Mouse (Mus musculus): ENCODE data around the gene Ldoc1. TPM values are rescaled to one million over a fixed set of nuclear protein-coding genes. Genes with fewer than 3 reads are reported as not detected.

The Ldoc1 gene
- polyA plus RNA-seq (2015; fragmentation: Nextera tagmentation; extraction: Ambion mirVana), result 0.60 and 0.61 TPM in 2 replicates

DNA sequence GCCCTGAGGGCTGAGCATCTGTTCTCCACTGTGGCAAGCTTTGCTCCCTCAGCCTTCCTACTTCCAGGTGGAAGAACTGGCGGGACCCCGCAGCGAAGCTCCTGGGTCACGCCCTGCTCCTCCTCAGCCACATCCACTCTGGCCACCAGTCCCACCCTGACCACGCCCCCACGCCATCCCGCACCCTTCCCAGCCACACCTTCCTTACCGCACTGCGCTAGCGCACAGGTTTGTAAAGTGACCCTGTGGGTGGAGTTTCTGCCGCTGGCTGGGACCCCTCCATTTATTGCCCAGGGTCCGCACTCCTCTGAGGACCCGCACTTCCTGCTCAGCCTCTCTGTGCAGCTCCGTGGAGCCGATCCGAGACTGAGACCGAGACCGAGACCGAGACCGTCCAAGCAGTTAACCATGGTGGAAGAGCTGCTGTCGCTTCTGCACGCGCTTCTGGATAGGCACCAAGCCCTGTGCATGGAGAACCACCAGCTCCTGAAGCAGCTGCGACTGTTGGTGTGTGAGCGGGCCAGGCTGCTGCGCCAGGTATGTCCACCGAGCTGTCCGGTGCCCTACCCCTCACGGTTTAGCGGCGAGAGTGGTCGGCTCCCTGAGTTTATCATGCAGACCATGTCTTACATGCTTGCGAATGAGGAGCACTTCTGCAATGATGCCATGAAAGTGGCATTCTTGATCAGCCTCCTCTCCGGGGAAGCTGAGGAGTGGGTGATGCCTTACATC lies at the start of gene Ldoc1:
Ldoc1 (plus strand) TSS at position 196 of the 732 bp plus-strand sequence.
- H3K27me3 ChIP-seq (replicated peaks; ENCODE audit: control insufficient read depth, insufficient read depth, low read length), result no peaks in the 10 kb centered on the region
- peak within 1 kb of the TSS; percentile 29 for H3K4me3 ChIP-seq (ENCODE audit: low read length)
- H3K27ac ChIP-seq (ENCODE audit: low read length), result no peak within 1 kb of the TSS
- peak; percentile 18; the same call in 1 of the 2 replicates for ATAC-seq
- no peaks in the 10 kb centered on the region for H3K9me3 ChIP-seq (ENCODE audit: control insufficient read depth, low read length)
- H3K4me2 ChIP-seq (ENCODE audit: low read depth, low read length), result peak within 1 kb of the TSS; percentile 64
- no peak within 1 kb of the TSS for H3K9ac ChIP-seq (ENCODE audit: low read depth, low read length)
- H3K4me1 ChIP-seq (ENCODE audit: control insufficient read depth, insufficient read depth, low read length), result no peaks in the 10 kb centered on the region
- no peaks in the 10 kb centered on the region for H3K36me3 ChIP-seq (ENCODE audit: control insufficient read depth, insufficient read depth, low read length)
- 37% methylated on average over 34 of the region's 34 CpGs for WGBS

DNA sequence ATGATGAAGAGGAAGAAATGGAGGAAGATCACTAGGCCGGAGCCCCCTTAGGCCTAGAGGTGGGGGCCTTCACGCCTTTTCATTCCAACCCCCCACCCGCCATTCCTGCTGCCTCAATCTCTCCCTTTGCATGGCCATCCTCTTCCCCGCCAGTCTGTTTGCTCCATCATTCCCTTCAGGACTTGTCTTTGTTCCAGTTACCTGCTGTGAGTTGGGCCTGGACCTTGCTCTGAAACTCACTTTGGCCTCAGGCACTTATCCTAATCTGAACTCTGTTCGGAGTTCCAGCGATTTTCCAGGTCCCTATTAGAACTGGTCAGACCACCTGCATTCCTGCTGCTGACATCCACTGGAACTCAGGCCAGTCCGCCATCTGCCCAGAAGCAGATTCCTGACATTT lies 834 bp downstream of the Ldoc1 start:
- H3K9me3 ChIP-seq (ENCODE audit: control insufficient read depth, low read length), result no peaks in the 10 kb centered on the region
- no peaks in the 10 kb centered on the region for H3K27me3 ChIP-seq (replicated peaks; ENCODE audit: control insufficient read depth, insufficient read depth, low read length)
- no peak overlapping the region for H3K9ac ChIP-seq (ENCODE audit: low read depth, low read length)
- no peaks in the 10 kb centered on the region for H3K4me1 ChIP-seq (ENCODE audit: control insufficient read depth, insufficient read depth, low read length)
- no peak for ATAC-seq
- 88% methylated on average over 7 of the region's 7 CpGs for WGBS
- no peak overlapping the region for H3K4me3 ChIP-seq (ENCODE audit: low read length)
- no peak overlapping the region for H3K4me2 ChIP-seq (ENCODE audit: low read depth, low read length)
- H3K27ac ChIP-seq (ENCODE audit: low read length), result no peak overlapping the region
- no peaks in the 10 kb centered on the region for H3K36me3 ChIP-seq (ENCODE audit: control insufficient read depth, insufficient read depth, low read length)

DNA sequence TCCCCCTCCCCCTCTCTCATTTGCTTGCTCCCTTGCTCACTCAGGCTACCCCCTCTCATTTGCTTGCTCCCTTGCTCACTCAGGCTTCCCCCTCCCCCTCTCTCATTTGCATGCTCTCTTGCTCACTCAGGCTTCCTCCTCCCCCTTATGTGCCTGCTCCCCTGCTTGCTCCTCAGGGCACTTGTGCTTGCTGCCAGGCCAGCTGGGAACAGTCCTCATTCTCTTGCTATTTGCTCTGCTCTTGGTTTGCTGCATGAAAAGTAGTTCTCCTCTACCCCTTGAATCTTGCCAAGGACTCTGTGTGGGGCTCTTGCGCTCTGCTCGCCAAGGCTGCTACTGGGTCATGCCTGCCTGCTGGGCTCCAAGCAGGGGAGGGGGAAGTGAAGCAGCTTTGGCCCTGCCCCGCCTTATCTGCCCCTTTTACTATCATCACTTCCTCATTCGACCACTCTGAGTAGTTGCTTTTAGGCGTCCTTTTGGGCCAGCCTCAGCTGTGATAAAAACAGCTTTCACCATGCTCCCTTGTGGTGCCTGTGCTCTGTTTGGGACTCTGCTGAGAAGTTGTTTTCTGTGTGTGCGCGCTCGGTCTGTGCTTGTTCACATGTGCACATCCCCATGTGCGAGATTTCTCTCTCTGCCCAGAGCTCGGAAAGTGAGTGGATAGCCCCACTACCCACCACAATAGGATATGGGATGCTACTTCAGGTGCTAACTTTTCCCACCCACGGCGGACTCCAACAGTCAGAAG lies 13.2 kb downstream of the Ldoc1 start:
- peak; percentile 74 for ATAC-seq
- Histone ChIP-seq H3K4me2 (ENCODE audit: low read depth, low read length) (peak overlapping the region; percentile 42), H3K4me3 (ENCODE audit: low read length) (peak overlapping the region; percentile 16), H3K9me3 (ENCODE audit: control insufficient read depth, low read length) (no peaks in the 10 kb centered on the region), H3K9ac (ENCODE audit: low read depth, low read length) (no peak overlapping the region), H3K27me3 (replicated peaks; ENCODE audit: control insufficient read depth, insufficient read depth, low read length) (no peaks in the 10 kb centered on the region), H3K36me3 (ENCODE audit: control insufficient read depth, insufficient read depth, low read length) (no peaks in the 10 kb centered on the region), H3K27ac (ENCODE audit: low read length) (no peak overlapping the region), H3K4me1 (ENCODE audit: control insufficient read depth, insufficient read depth, low read length) (no peaks in the 10 kb centered on the region)
- WGBS, result 27% methylated on average over 12 of the region's 12 CpGs

- Histone ChIP-seq H3K9ac (ENCODE audit: low read depth, low read length) (no peak overlapping the region), H3K4me3 (ENCODE audit: low read length) (peak overlapping the region; percentile 16), H3K27ac (ENCODE audit: low read length) (no peak overlapping the region), H3K27me3 (replicated peaks; ENCODE audit: control insufficient read depth, insufficient read depth, low read length) (no peaks in the 10 kb centered on the region), H3K4me1 (ENCODE audit: control insufficient read depth, insufficient read depth, low read length) (no peaks in the 10 kb centered on the region), H3K4me2 (ENCODE audit: low read depth, low read length) (peak overlapping the region; percentile 42), H3K36me3 (ENCODE audit: control insufficient read depth, insufficient read depth, low read length) (no peaks in the 10 kb centered on the region), H3K9me3 (ENCODE audit: control insufficient read depth, low read length) (no peaks in the 10 kb centered on the region)
- peak; percentile 81 for ATAC-seq
- 39% methylated on average over 9 of the region's 9 CpGs for WGBS
These were observed 14.0 kb downstream of the Ldoc1 start for GRCm38 (mm10) chrX:61723029-61723980.

DNA sequence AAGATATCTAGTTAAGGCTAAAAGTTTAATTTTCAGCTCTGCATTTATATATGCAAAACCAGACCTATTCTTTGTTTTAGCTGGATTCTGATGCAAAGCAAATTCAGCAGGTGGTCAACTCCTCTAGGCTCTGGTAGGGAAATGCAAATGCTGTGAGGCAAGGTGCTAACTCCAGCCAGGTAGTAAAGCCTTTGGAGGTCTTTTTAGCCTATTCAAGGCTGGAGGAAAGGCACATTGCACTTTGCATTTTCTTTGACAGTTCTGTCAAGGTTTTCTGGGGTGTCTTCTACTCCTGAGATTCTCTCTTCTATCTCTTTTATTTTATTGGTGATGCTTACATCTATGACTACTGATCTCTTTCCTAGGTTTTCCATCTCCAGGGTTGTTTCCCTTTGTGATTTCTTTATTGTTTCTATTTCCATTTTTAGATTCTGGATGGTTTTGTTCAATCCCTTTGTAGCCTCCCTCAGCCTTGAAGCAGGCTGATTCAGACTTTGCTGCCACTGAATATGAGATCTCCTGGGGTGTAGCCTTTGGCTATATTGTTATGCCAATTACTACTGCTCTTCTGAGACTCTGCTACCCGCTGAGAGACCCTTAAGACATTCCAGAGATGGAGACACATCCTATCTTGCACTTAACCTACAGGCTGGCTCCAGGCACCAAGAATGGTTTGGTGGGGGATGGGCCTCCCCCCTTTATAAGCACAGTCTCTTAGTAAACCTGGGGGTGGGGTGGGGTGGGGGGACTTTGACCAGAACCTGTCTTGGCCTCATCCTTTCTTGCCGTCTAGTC lies 18.4 kb downstream of the Ldoc1 start:
- Histone ChIP-seq H3K27me3 (replicated peaks; ENCODE audit: control insufficient read depth, insufficient read depth, low read length) (no peaks in the 10 kb centered on the region), H3K36me3 (ENCODE audit: control insufficient read depth, insufficient read depth, low read length) (no peaks in the 10 kb centered on the region), H3K4me1 (ENCODE audit: control insufficient read depth, insufficient read depth, low read length) (no peaks in the 10 kb centered on the region), H3K9me3 (ENCODE audit: control insufficient read depth, low read length) (no peaks in the 10 kb centered on the region), H3K4me3 (ENCODE audit: low read length) (no peak overlapping the region), H3K27ac (ENCODE audit: low read length) (no peak overlapping the region), H3K4me2 (ENCODE audit: low read depth, low read length) (no peak overlapping the region), H3K9ac (ENCODE audit: low read depth, low read length) (no peak overlapping the region)
- 54% methylated on average over 2 of the region's 2 CpGs for WGBS
- no peak for ATAC-seq

Measured in intestine, embryonic 16.5 days (tissue).